Mouse (Mus musculus) CD8-positive naive resting alpha-beta T cell, adult 57 days (primary cell): ENCODE measurements around the gene Olfr1046. TPM values are rescaled to one million over a fixed set of nuclear protein-coding genes. Genes with fewer than 3 reads are reported as not detected.

Experiments
- total RNA-seq: library from RNA; stranded (reverse); gene quantifications from one replicate; pipeline ENCODE4 v1.2.4, GENCODE M21; 2023

The Olfr1046 gene
- not detected for total RNA-seq

DNA sequence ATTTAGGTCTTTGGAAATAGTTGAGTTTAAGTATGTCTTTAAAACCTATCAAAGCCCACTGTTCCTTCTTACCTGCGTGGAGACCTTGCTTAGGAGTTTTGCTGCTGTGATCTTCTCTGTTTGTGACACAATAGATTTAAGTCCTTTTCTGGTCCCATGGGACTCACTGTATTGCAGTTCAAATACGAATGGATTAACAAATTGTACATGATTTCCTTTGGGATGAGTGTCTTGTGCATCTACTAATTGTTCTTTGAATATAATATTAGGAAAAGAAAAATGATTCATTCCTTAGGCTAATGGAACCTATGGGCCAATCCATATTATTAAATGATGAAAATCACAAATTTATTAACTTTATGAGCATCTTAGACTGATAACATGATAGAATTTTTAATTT, at the start of gene Olfr1046:
Gene Olfr1046, minus strand, starts transcription at position 101 of the 400 bp plus-strand sequence.

DNA sequence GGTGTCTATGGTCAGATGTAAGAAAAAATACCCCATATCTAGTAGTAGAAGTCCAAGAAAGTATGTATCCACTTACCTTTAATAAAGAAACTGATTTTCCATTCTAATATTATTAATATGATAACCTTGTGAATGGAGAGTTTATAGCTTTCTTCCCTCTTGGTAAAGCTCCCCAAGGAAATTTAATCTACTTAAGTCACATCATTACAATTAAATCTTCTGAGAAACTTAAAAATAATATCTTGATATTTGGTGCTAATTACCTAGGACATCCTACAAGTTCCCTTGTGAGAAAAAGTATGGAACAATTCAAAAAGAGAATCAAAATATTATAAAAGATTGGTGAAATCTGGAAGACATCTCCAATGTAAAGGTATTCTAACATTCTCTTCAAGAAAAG, 39.1 kb upstream of the Olfr1046 start, which contains the start of gene Olfr1049:
Gene Olfr1049, minus strand, starts transcription at position 101 of the 400 bp plus-strand sequence.

DNA sequence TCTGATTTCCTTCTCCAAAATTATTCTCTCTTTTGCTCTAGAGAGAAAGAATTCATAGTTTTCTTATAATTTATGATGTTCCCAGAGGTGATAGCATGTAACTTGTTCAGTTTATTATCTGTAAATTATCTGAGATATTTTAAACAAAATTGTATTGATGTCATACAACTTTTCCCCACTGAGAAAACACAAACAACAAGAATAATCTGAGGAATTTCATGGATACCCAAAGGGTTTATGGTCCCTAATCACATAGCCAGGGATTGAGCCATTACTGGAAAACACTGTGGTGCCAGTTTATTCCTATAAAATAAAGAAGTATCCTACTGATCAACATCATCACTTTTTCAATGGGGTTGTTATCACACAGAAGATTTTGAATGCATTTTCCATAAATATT, 21.1 kb upstream of the Olfr1046 start, which contains the start of gene Olfr1048:
Gene Olfr1048, minus strand, starts transcription at position 101 of the 400 bp plus-strand sequence.

DNA sequence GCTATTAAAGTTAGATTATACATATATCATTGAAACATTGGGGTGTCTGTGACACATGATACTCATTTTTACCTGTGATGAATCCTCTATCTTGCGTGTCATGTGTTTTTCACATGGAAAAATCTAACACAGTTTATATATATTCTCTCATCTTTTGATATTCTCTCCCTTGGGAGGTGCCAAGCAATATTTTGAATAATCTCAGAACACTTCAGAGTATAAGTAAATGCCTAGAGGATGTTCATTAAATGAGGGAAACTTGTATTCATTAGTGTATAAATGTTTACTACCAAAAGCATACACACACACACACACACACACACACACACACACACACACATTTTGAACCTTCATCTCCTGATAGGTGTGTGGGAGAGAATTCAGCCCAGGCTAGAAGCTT, 12.2 kb upstream of the Olfr1046 start, which contains the start of gene Olfr1047:
Gene Olfr1047, minus strand, starts transcription at position 101 of the 400 bp plus-strand sequence.

DNA sequence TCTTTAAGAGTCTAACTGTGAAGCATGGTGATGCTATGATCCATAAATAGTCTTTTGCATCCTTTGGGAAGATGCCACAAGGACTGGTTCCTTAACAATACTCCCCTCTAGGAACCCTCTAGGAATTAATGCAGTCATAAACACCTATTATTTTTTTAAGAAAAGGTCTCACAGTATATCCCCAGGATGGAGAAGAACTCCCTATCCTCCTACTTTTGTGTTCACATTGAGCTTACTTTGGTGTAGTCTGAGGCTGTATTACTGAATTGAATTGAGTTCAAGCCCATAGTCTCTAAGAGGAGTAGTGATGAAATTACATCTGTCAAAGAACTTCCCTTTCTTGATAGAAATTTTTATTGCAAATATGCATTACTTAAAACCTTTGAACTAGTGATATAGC, 16.2 kb downstream of the Olfr1046 start, which contains the start of gene Olfr1045:
Gene Olfr1045, minus strand, starts transcription at position 101 of the 400 bp plus-strand sequence.

DNA sequence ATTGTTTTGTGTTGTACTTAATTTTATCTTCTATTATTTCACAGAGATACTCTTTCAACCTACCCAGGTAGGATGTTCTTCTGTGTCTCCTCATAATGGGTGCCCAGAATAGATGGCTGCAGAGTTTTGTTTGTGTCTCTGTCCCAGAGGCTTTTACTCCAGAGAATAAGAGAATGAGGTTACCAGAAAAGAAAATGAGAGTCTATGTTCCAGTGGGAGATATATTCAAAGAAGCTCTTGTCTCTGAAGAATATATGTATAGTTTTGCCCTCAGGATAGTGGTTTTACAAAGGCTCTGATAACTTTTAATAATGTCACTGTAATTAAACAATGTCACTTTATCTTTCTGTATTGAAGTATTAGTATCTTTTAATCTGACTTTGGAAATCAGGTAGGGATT, 33.5 kb downstream of the Olfr1046 start, which contains the start of gene Olfr52:
Gene Olfr52, minus strand, starts transcription at position 101 of the 400 bp plus-strand sequence.

DNA sequence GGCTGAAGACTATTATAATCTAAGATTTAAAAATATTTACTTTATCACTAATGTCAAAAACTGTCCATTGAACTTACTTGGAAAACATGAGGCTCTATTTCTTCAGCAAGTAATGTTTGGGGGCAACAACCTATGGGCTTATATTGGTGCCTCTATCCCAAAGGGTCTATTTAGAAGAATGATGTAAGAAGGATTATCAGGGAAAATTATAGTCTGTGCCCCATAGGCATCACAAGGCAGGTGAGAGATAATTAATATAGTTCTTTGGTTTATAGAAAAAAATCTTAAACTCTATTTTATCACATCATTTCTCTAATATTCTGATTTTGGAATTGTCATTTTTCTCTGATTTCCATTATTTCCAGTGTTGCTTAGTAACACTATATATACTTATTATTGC, 41.4 kb downstream of the Olfr1046 start, which contains the start of gene Olfr1044:
Gene Olfr1044, minus strand, starts transcription at position 101 of the 400 bp plus-strand sequence.

DNA sequence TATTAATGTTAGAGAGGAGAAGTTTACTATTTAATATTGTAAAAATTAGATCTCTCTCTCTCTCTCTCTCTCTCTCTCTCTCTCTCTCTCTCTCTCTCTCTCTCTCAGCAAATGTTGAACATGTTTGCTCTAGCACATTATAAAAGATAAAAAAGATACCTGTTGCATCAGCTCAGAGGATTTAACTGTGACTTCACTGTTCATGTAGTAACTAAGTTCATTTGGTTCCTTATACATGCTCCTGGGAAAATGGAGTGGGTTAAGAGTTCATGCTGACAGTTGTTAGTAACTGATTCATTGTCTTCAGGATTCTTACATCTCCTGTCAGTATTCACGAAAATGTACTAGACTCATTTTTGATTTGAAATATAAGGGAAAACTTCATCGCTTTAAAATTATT, 51.7 kb downstream of the Olfr1046 start, which contains the start of gene Olfr1043:
Gene Olfr1043, minus strand, starts transcription at position 101 of the 400 bp plus-strand sequence.

Other genes with a start within 250 kb of the Olfr1046 start
- gene Olfr1029, start 245.4 kb downstream of the Olfr1046 start, total RNA-seq: not detected
- gene Olfr1030, start 240.0 kb downstream of the Olfr1046 start, total RNA-seq: not detected
- not detected for gene Olfr1031, start 229.0 kb downstream of the Olfr1046 start, total RNA-seq
- gene Olfr1032, start 213.8 kb downstream of the Olfr1046 start, total RNA-seq: not detected
- gene Olfr1033, start 198.7 kb downstream of the Olfr1046 start, total RNA-seq: not detected
- gene Olfr1034, start 173.5 kb downstream of the Olfr1046 start, total RNA-seq: not detected
- not detected for gene Olfr1036, start 145.3 kb downstream of the Olfr1046 start, total RNA-seq
- gene Olfr1037, start 131.9 kb downstream of the Olfr1046 start, total RNA-seq: not detected
- not detected for gene Olfr1039, start 83.4 kb downstream of the Olfr1046 start, total RNA-seq
- not detected for gene Olfr1040, start 72.6 kb downstream of the Olfr1046 start, total RNA-seq
- not detected for gene Olfr1042, start 57.5 kb downstream of the Olfr1046 start, total RNA-seq
- not detected for gene Olfr1043, start 51.8 kb downstream of the Olfr1046 start, total RNA-seq
- not detected for gene Olfr1044, start 41.5 kb downstream of the Olfr1046 start, total RNA-seq
- gene Olfr52, start 33.6 kb downstream of the Olfr1046 start, total RNA-seq: not detected
- gene Olfr1045, start 16.3 kb downstream of the Olfr1046 start, total RNA-seq: not detected
- not detected for gene Olfr1047, start 12.1 kb upstream of the Olfr1046 start, total RNA-seq
- gene Olfr1048, start 21.0 kb upstream of the Olfr1046 start, total RNA-seq: not detected
- not detected for gene Olfr1049, start 39.0 kb upstream of the Olfr1046 start, total RNA-seq
- gene Olfr1051, start 59.8 kb upstream of the Olfr1046 start, total RNA-seq: not detected
- gene Olfr1052, start 73.1 kb upstream of the Olfr1046 start, total RNA-seq: not detected
- gene Olfr1053, start 96.0 kb upstream of the Olfr1046 start, total RNA-seq: not detected
- not detected for gene Olfr1054, start 116.1 kb upstream of the Olfr1046 start, total RNA-seq
- gene Olfr1055, start 131.0 kb upstream of the Olfr1046 start, total RNA-seq: not detected
- gene Olfr1056, start 143.2 kb upstream of the Olfr1046 start, total RNA-seq: not detected
- gene Olfr1057, start 159.1 kb upstream of the Olfr1046 start, total RNA-seq: not detected
- gene Olfr1058, start 169.2 kb upstream of the Olfr1046 start, total RNA-seq: not detected
- not detected for gene Olfr1061, start 194.7 kb upstream of the Olfr1046 start, total RNA-seq
- not detected for gene Olfr1062, start 207.4 kb upstream of the Olfr1046 start, total RNA-seq
- gene Olfr1065, start 231.3 kb upstream of the Olfr1046 start, total RNA-seq: not detected
- not detected for gene Olfr1066, start 237.0 kb upstream of the Olfr1046 start, total RNA-seq